Comparison of ENCODE assay signal across 13 mouse cellular contexts in the genomic region with DNA sequence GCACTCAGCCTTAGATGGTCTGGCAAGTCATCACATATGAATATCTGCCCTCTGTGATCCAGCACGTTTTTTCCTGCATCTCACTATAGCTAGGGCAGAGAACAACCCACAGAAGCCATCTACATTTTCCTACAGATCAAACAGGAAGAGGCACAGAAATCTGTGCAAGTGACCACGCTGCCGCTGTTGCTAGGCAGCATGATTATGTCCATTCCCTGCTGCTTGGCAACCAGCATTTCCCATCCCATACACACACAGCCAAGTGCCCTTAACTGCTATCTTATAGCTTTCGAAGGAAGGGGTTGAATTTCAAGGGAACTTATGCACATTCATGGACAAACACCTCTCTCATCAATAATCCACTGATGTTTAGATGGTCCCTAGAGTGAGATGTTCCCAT.
DNase-seq lines count a peak whose midpoint lies in the region; ATAC-seq lines count a peak whose summit lies in the region.
"Had no signal": no experiment of that assay in that cellular context is flagged by ENCODE, and none has a peak within 500 bp of the region (broad histone marks: within the 10 kb centered on the region; RNA-seq: fewer than 3 reads in every experiment).

No protein-coding gene starts in this region.

- H3K36me3 ChIP-seq in intestine, embryonic 16.5 days (ENCODE audit: control insufficient read depth, insufficient read depth, low read length), result no peaks in the 10 kb centered on the region
- no peaks in the 10 kb centered on the region for H3K36me3 ChIP-seq in intestine, embryonic 15.5 days
- no peaks in the 10 kb centered on the region for H3K36me3 ChIP-seq in hindbrain, embryonic 16.5 days (ENCODE audit: control insufficient read depth, insufficient read depth, low read length)

- DNase-seq in 3T3-L1 (ENCODE audit: low read depth, low spot score), result peak; percentile 18
- DNase-seq in embryo, embryonic 11 days, result peak; percentile 75
- DNase-seq in spleen, postnatal 14 days (ENCODE audit: low spot score in 2 of 2), result no peak
- DNase-seq in ovary, postnatal 10 days (ENCODE audit: low spot score), result no peak
- no peak for DNase-seq in right cerebral cortex, postnatal 4 days
- DNase-seq: cerebellum, adult 11 months; kidney, adult 11 months; lung, postnatal 4 days had no signal

- H3K27ac ChIP-seq in intestine, embryonic 16.5 days (ENCODE audit: low read length), result no peak overlapping the region
- no peak overlapping the region for H3K27ac ChIP-seq in intestine, embryonic 15.5 days
- no peak overlapping the region for H3K27ac ChIP-seq in hindbrain, embryonic 16.5 days (ENCODE audit: low read depth, low read length)

- H3K4me2 ChIP-seq in intestine, embryonic 16.5 days (ENCODE audit: low read depth, low read length), result no peak overlapping the region
- no peak overlapping the region for H3K4me2 ChIP-seq in intestine, embryonic 15.5 days (replicated peaks)
- H3K4me2 ChIP-seq in hindbrain, embryonic 16.5 days (ENCODE audit: low read length), result 0 out of 2 replicates have a peak overlapping the region, but pooled peaks have one; percentile 1

- peaks cover 29% of the 10 kb centered on the region for H3K4me1 ChIP-seq in intestine, embryonic 16.5 days (ENCODE audit: control insufficient read depth, insufficient read depth, low read length)
- peaks cover 15% of the 10 kb centered on the region for H3K4me1 ChIP-seq in intestine, embryonic 15.5 days (replicated peaks)
- H3K4me1 ChIP-seq in hindbrain, embryonic 16.5 days (ENCODE audit: control insufficient read depth, insufficient read depth, low read depth, low read length), result peaks cover 47% of the 10 kb centered on the region

- 14% methylated on average over 4 of the region's 4 CpGs for WGBS in intestine, embryonic 16.5 days
- WGBS in intestine, embryonic 15.5 days, result 18% methylated on average over 4 of the region's 4 CpGs
- 3% methylated on average over 4 of the region's 4 CpGs for WGBS in hindbrain, embryonic 16.5 days

- 0 out of 2 replicates have a peak, but pooled peaks have one; percentile 25 for ATAC-seq in intestine, embryonic 16.5 days
- ATAC-seq in intestine, embryonic 15.5 days, result no peak
- ATAC-seq in hindbrain, embryonic 16.5 days, result peak; percentile 30; the same call in 1 of the 2 replicates
- ATAC-seq: activated CD4-positive, CD25-positive, alpha-beta regulatory T cell, adult 4 months had no signal

- H3K27me3 ChIP-seq in intestine, embryonic 16.5 days (replicated peaks; ENCODE audit: control insufficient read depth, insufficient read depth, low read length), result no peaks in the 10 kb centered on the region
- H3K27me3 ChIP-seq in intestine, embryonic 15.5 days (replicated peaks), result no peaks in the 10 kb centered on the region
- H3K27me3 ChIP-seq in hindbrain, embryonic 16.5 days (replicated peaks; ENCODE audit: control insufficient read depth, insufficient read depth, low read length), result no peaks in the 10 kb centered on the region

- no peak overlapping the region for H3K9ac ChIP-seq in intestine, embryonic 16.5 days (ENCODE audit: low read depth, low read length)
- no peak overlapping the region for H3K9ac ChIP-seq in intestine, embryonic 15.5 days
- no peak overlapping the region for H3K9ac ChIP-seq in hindbrain, embryonic 16.5 days (ENCODE audit: low read depth, low read length)

- no peaks in the 10 kb centered on the region for H3K9me3 ChIP-seq in intestine, embryonic 16.5 days (ENCODE audit: control insufficient read depth, low read length)
- H3K9me3 ChIP-seq in intestine, embryonic 15.5 days, result no peaks in the 10 kb centered on the region
- H3K9me3 ChIP-seq in hindbrain, embryonic 16.5 days (ENCODE audit: control insufficient read depth, low read length), result no peaks in the 10 kb centered on the region

- no peak overlapping the region for H3K4me3 ChIP-seq in intestine, embryonic 16.5 days (ENCODE audit: low read length)
- no peak overlapping the region for H3K4me3 ChIP-seq in intestine, embryonic 15.5 days (replicated peaks)
- no peak overlapping the region for H3K4me3 ChIP-seq in hindbrain, embryonic 16.5 days (ENCODE audit: low read length)
- H3K4me3 ChIP-seq: erythroblast, embryonic 14.5 days had no signal

Comparison
In these comparisons a context has a peak if more than half of its experiments do, and no peak if none do; other contexts are left out.
1. DNase-seq: peak in 3T3-L1 (single experiment) and embryo, embryonic 11 days (single experiment); none in spleen, postnatal 14 days (0 of 2), ovary, postnatal 10 days (single experiment) and right cerebral cortex, postnatal 4 days (single experiment).